Mouse (Mus musculus) small intestine, adult 2 months (tissue): ENCODE measurements around the gene Prss43.

Source experiments
- CTCF ChIP-seq: fragments of 200-500 bp; IDR thresholded peaks from 2 replicates; pipeline ENCODE4 v1.5.1; 2012; ENCODE audit warnings: low read depth, mild to moderate bottlenecking, control low read depth, inconsistent platforms, low read length, moderate library complexity, mixed read lengths; ENCODE audit not compliant: insufficient replicate concordance, insufficient read length; ENCODE audit errors: extremely low read depth
- POLR2A ChIP-seq: fragments of 200-500 bp; IDR thresholded peaks from 2 replicates; pipeline ENCODE4 v1.6.1; 2012; ENCODE audit warnings: low read depth, mild to moderate bottlenecking, control low read depth, inconsistent platforms, low read length, moderate library complexity

GRCm38 (mm10) chr9:110879998-110880561 lies 53.6 kb downstream of the Prss43 start, which contains the start of gene Tmie:
- TF ChIP-seq POLR2A (no peak; the same call in 1 of the 2 replicates), CTCF (no peak)
